Comparison of ENCODE assay signal across 7 mouse cellular contexts in genomic region chr11:96902639-96903635, GRCm38 (mm10). TPM values are rescaled to one million over a fixed set of nuclear protein-coding genes. Genes with fewer than 3 reads are reported as not detected.
DNase-seq lines count a peak whose midpoint lies in the region; ATAC-seq and TF ChIP-seq lines count a peak whose summit lies in the region.

No protein-coding gene starts in this region.

- H3K27me3 ChIP-seq in liver, embryonic 11.5 days (replicated peaks; ENCODE audit: control insufficient read depth, insufficient read depth, low read length), result no peaks in the 10 kb centered on the region
- peaks cover 12% of the 10 kb centered on the region for H3K27me3 ChIP-seq in liver, embryonic 12.5 days (replicated peaks)
- H3K27me3 ChIP-seq in heart, postnatal 0 days (ENCODE audit: control insufficient read depth, insufficient read depth, low read length), result no peaks in the 10 kb centered on the region
- H3K27me3 ChIP-seq in midbrain, embryonic 12.5 days, result no peaks in the 10 kb centered on the region

- TF ChIP-seq CTCF in heart, postnatal 0 days (IDR thresholded peaks at IDR 0.05; ENCODE audit: low read depth), result no peak

- H3K4me3 ChIP-seq in liver, embryonic 11.5 days (ENCODE audit: low read depth, low read length), result no peak overlapping the region
- no peak overlapping the region for H3K4me3 ChIP-seq in liver, embryonic 12.5 days
- H3K4me3 ChIP-seq in heart, postnatal 0 days (ENCODE audit: low read depth, low read length), result no peak overlapping the region
- H3K4me3 ChIP-seq in midbrain, embryonic 12.5 days, result no peak overlapping the region

- no peaks in the 10 kb centered on the region for H3K9me3 ChIP-seq in liver, embryonic 11.5 days (ENCODE audit: control insufficient read depth, low read length)
- no peaks in the 10 kb centered on the region for H3K9me3 ChIP-seq in liver, embryonic 12.5 days (replicated peaks)
- no peaks in the 10 kb centered on the region for H3K9me3 ChIP-seq in heart, postnatal 0 days (replicated peaks; ENCODE audit: control insufficient read depth, low read length)
- H3K9me3 ChIP-seq in midbrain, embryonic 12.5 days, result no peaks in the 10 kb centered on the region

- H3K27ac ChIP-seq in liver, embryonic 11.5 days (ENCODE audit: low read depth, low read length), result peak overlapping the region; percentile 55; the same call in 1 of the 2 replicates
- no peak overlapping the region for H3K27ac ChIP-seq in liver, embryonic 12.5 days
- H3K27ac ChIP-seq in heart, postnatal 0 days (ENCODE audit: low read depth), result no peak overlapping the region
- peak overlapping the region; percentile 97 for H3K27ac ChIP-seq in midbrain, embryonic 12.5 days (replicated peaks)

- H3K4me1 ChIP-seq in liver, embryonic 11.5 days (replicated peaks; ENCODE audit: control insufficient read depth, insufficient read depth, low read length), result peaks cover 34% of the 10 kb centered on the region
- H3K4me1 ChIP-seq in liver, embryonic 12.5 days, result peaks cover 26% of the 10 kb centered on the region
- peaks cover 10% of the 10 kb centered on the region; the same call in 1 of the 2 replicates for H3K4me1 ChIP-seq in heart, postnatal 0 days (ENCODE audit: control insufficient read depth, insufficient read depth)
- H3K4me1 ChIP-seq in midbrain, embryonic 12.5 days, result peaks cover 94% of the 10 kb centered on the region

- no peak for DNase-seq in liver, embryonic 11.5 days (ENCODE audit: low spot score)
- peak; percentile 91 for DNase-seq in embryo, embryonic 10 days (ENCODE audit: low spot score)
- no peak for DNase-seq in heart, postnatal 0 days (ENCODE audit: low spot score)

- TF ChIP-seq EP300 in heart, postnatal 0 days (IDR thresholded peaks at IDR 0.05; ENCODE audit: low read depth), result no peak

- peaks cover under 1% of the 10 kb centered on the region; the same call in 1 of the 2 replicates for H3K36me3 ChIP-seq in liver, embryonic 11.5 days (ENCODE audit: control insufficient read depth, insufficient read depth, low read length)
- peaks cover 12% of the 10 kb centered on the region for H3K36me3 ChIP-seq in liver, embryonic 12.5 days
- H3K36me3 ChIP-seq in heart, postnatal 0 days (replicated peaks; ENCODE audit: control insufficient read depth, insufficient read depth, low read length), result peaks cover 8% of the 10 kb centered on the region
- H3K36me3 ChIP-seq in midbrain, embryonic 12.5 days, result peaks cover 16% of the 10 kb centered on the region

- no peak overlapping the region for H3K4me2 ChIP-seq in liver, embryonic 11.5 days
- no peak overlapping the region for H3K4me2 ChIP-seq in liver, embryonic 12.5 days
- no peak overlapping the region for H3K4me2 ChIP-seq in heart, postnatal 0 days (ENCODE audit: low read depth, low read length)
- peak overlapping the region; percentile 21; the same call in 1 of the 2 replicates for H3K4me2 ChIP-seq in midbrain, embryonic 12.5 days (replicated peaks)

- no peak for ATAC-seq in liver, embryonic 11.5 days (replicated peaks; ENCODE audit: low FRiP score)
- no peak for ATAC-seq in liver, embryonic 12.5 days
- 0 out of 2 replicates have a peak, but pooled peaks have one; percentile 14 for ATAC-seq in heart, postnatal 0 days (ENCODE audit: insufficient read depth, low read depth)
- peak; percentile 68 for ATAC-seq in midbrain, embryonic 12.5 days (ENCODE audit: low FRiP score, low read depth)
- no peak for ATAC-seq in megakaryocyte-erythroid progenitor cell, adult 5-6 weeks (replicated peaks; ENCODE audit: low FRiP score, low TSS enrichment, poor library complexity, severe bottlenecking)
- no peak for ATAC-seq in granulocyte monocyte progenitor cell, adult 5-6 weeks (replicated peaks; ENCODE audit: poor library complexity, severe bottlenecking)

- 40% methylated on average over 16 of the region's 16 CpGs for WGBS in liver, embryonic 11.5 days
- WGBS in liver, embryonic 12.5 days (ENCODE audit: insufficient replicate concordance), result 46% methylated on average over 16 of the region's 16 CpGs
- 45% methylated on average over 16 of the region's 16 CpGs for WGBS in heart, postnatal 0 days
- WGBS in midbrain, embryonic 12.5 days, result 5% methylated on average over 16 of the region's 16 CpGs

- H3K9ac ChIP-seq in liver, embryonic 11.5 days (ENCODE audit: low read depth, low read length), result no peak overlapping the region
- H3K9ac ChIP-seq in liver, embryonic 12.5 days, result no peak overlapping the region
- H3K9ac ChIP-seq in heart, postnatal 0 days (replicated peaks; ENCODE audit: low read depth, low read length), result no peak overlapping the region
- H3K9ac ChIP-seq in midbrain, embryonic 12.5 days (replicated peaks), result peak overlapping the region; percentile 15; the same call in 1 of the 2 replicates

RNA-seq across cellular contexts. Expression of gene Cdk5rap3, which starts 13.4 kb away (rescaled TPM):
- 69.6 and 71.3 TPM in 2 replicates for polyA plus RNA-seq in liver, embryonic 11.5 days (2014; fragmentation: Nextera tagmentation; extraction: Ambion mirVana)
- polyA plus RNA-seq in liver, embryonic 12.5 days (2016; fragmentation: Nextera tagmentation; extraction: Ambion mirVana), result 49.0 and 51.6 TPM in 2 replicates
- 23.6 and 25.2 TPM in 2 replicates for total RNA-seq in heart, postnatal 0 days (2014; rRNA removed; ENCODE audit: low replicate concordance)
- polyA plus RNA-seq in heart, postnatal 0 days (2015; fragmentation: Nextera tagmentation; extraction: Ambion mirVana), result 45.1 and 46.7 TPM in 2 replicates
- 107 and 116 TPM in 2 replicates for polyA plus RNA-seq in midbrain, embryonic 12.5 days (2016; fragmentation: Nextera tagmentation; extraction: Ambion mirVana)
- total RNA-seq in megakaryocyte-erythroid progenitor cell, adult 5-6 weeks (2014; fragmentation: Nextera tagmentation), result 31.9 and 56.8 TPM in 2 replicates
- 18.3 and 54.6 TPM in 2 replicates for total RNA-seq in megakaryocyte-erythroid progenitor cell, adult 5-6 weeks (2017)
- total RNA-seq in granulocyte monocyte progenitor cell, adult 5-6 weeks (2014; fragmentation: Nextera tagmentation), result 53.6 and 66.7 TPM in 2 replicates
- total RNA-seq in granulocyte monocyte progenitor cell, adult 5-6 weeks (2017), result 68.4 and 68.9 TPM in 2 replicates

RNA-seq across cellular contexts. Expression of gene Prr15l, which starts 25.0 kb away (rescaled TPM):
- 1.8 and 2.2 TPM in 2 replicates for polyA plus RNA-seq in liver, embryonic 11.5 days (2014; fragmentation: Nextera tagmentation; extraction: Ambion mirVana)
- polyA plus RNA-seq in liver, embryonic 12.5 days (2016; fragmentation: Nextera tagmentation; extraction: Ambion mirVana), result 2.4 and 3.2 TPM in 2 replicates
- 0.39 TPM in 1 of 2 replicates, not detected in the other for total RNA-seq in heart, postnatal 0 days (2014; rRNA removed; ENCODE audit: low replicate concordance)
- 1.2 and 1.3 TPM in 2 replicates for polyA plus RNA-seq in heart, postnatal 0 days (2015; fragmentation: Nextera tagmentation; extraction: Ambion mirVana)
- 0.55 and 0.68 TPM in 2 replicates for polyA plus RNA-seq in midbrain, embryonic 12.5 days (2016; fragmentation: Nextera tagmentation; extraction: Ambion mirVana)
- not detected in 2 replicates for total RNA-seq in megakaryocyte-erythroid progenitor cell, adult 5-6 weeks (2014; fragmentation: Nextera tagmentation)
- not detected in 2 replicates for total RNA-seq in megakaryocyte-erythroid progenitor cell, adult 5-6 weeks (2017)
- not detected in 2 replicates for total RNA-seq in granulocyte monocyte progenitor cell, adult 5-6 weeks (2014; fragmentation: Nextera tagmentation)
- total RNA-seq in granulocyte monocyte progenitor cell, adult 5-6 weeks (2017), result 0.67 TPM in 1 of 2 replicates, not detected in the other

RNA-seq across cellular contexts. Expression of gene Pnpo, which starts 40.8 kb away (rescaled TPM):
- 206 and 226 TPM in 2 replicates for polyA plus RNA-seq in liver, embryonic 11.5 days (2014; fragmentation: Nextera tagmentation; extraction: Ambion mirVana)
- polyA plus RNA-seq in liver, embryonic 12.5 days (2016; fragmentation: Nextera tagmentation; extraction: Ambion mirVana), result 528 and 553 TPM in 2 replicates
- 20.9 and 27.3 TPM in 2 replicates for total RNA-seq in heart, postnatal 0 days (2014; rRNA removed; ENCODE audit: low replicate concordance)
- polyA plus RNA-seq in heart, postnatal 0 days (2015; fragmentation: Nextera tagmentation; extraction: Ambion mirVana), result 25.0 and 28.1 TPM in 2 replicates
- 14.6 and 16.4 TPM in 2 replicates for polyA plus RNA-seq in midbrain, embryonic 12.5 days (2016; fragmentation: Nextera tagmentation; extraction: Ambion mirVana)
- 13.7 and 18.5 TPM in 2 replicates for total RNA-seq in megakaryocyte-erythroid progenitor cell, adult 5-6 weeks (2014; fragmentation: Nextera tagmentation)
- 25.9 and 29.0 TPM in 2 replicates for total RNA-seq in megakaryocyte-erythroid progenitor cell, adult 5-6 weeks (2017)
- 30.1 and 31.9 TPM in 2 replicates for total RNA-seq in granulocyte monocyte progenitor cell, adult 5-6 weeks (2014; fragmentation: Nextera tagmentation)
- 35.0 and 42.1 TPM in 2 replicates for total RNA-seq in granulocyte monocyte progenitor cell, adult 5-6 weeks (2017)

RNA-seq across cellular contexts. Expression of gene Copz2, which starts 53.3 kb away (rescaled TPM):
- polyA plus RNA-seq in liver, embryonic 11.5 days (2014; fragmentation: Nextera tagmentation; extraction: Ambion mirVana), result 33.6 and 41.2 TPM in 2 replicates
- polyA plus RNA-seq in liver, embryonic 12.5 days (2016; fragmentation: Nextera tagmentation; extraction: Ambion mirVana), result 25.6 and 26.7 TPM in 2 replicates
- total RNA-seq in heart, postnatal 0 days (2014; rRNA removed; ENCODE audit: low replicate concordance), result 45.8 and 54.7 TPM in 2 replicates
- 119 and 123 TPM in 2 replicates for polyA plus RNA-seq in heart, postnatal 0 days (2015; fragmentation: Nextera tagmentation; extraction: Ambion mirVana)
- 36.1 and 43.0 TPM in 2 replicates for polyA plus RNA-seq in midbrain, embryonic 12.5 days (2016; fragmentation: Nextera tagmentation; extraction: Ambion mirVana)
- total RNA-seq in megakaryocyte-erythroid progenitor cell, adult 5-6 weeks (2014; fragmentation: Nextera tagmentation), result not detected in 2 replicates
- total RNA-seq in megakaryocyte-erythroid progenitor cell, adult 5-6 weeks (2017), result 1.0 and 3.2 TPM in 2 replicates
- 1.4 and 7.4 TPM in 2 replicates for total RNA-seq in granulocyte monocyte progenitor cell, adult 5-6 weeks (2014; fragmentation: Nextera tagmentation)
- 3.9 and 4.4 TPM in 2 replicates for total RNA-seq in granulocyte monocyte progenitor cell, adult 5-6 weeks (2017)

Comparison
In these comparisons a context has a peak if more than half of its experiments do, and no peak if none do; other contexts are left out.
1. H3K27ac ChIP-seq: peak in liver, embryonic 11.5 days (single experiment) and midbrain, embryonic 12.5 days (single experiment); none in liver, embryonic 12.5 days (single experiment) and heart, postnatal 0 days (single experiment).
2. ATAC-seq: peak in heart, postnatal 0 days (single experiment) and midbrain, embryonic 12.5 days (single experiment); none in liver, embryonic 11.5 days (single experiment), liver, embryonic 12.5 days (single experiment), megakaryocyte-erythroid progenitor cell, adult 5-6 weeks (single experiment) and granulocyte monocyte progenitor cell, adult 5-6 weeks (single experiment).